Mouse (Mus musculus) brown adipose tissue, adult 24 weeks (tissue): ENCODE results near the gene Phf2. TPM values are rescaled to one million over a fixed set of nuclear protein-coding genes. Genes with fewer than 3 reads are reported as not detected.

Source experiments
- H3K27ac ChIP-seq: fragments of 200-500 bp; replicated peaks from 2 replicates; pipeline ENCODE4 v1.5.1; 2012; ENCODE audit warnings: low read depth, mild to moderate bottlenecking, low read length
- H3K4me1 ChIP-seq: fragments of 200-500 bp; 2 replicates; pipeline ENCODE4 v1.6.1; 2012; ENCODE audit warnings: low read length, mixed read lengths; ENCODE audit not compliant: control insufficient read depth, insufficient read depth, insufficient read length
- H3K4me3 ChIP-seq: fragments of 200-500 bp; 2 replicates; pipeline ENCODE4 v1.5.1; 2012; ENCODE audit warnings: low read depth, mild to moderate bottlenecking, low read length, moderate library complexity; ENCODE audit not compliant: insufficient read depth
- polyA plus RNA-seq: library from polyadenylated mRNA; stranded (reverse); fragments of >200 nt; gene quantifications from 2 replicates; pipeline ENCODE4 v1.2.4, GENCODE M21; 2012; ENCODE audit not compliant: missing spikeins, insufficient read depth, insufficient read length

The Phf2 gene
- polyA plus RNA-seq, 1 experiment: 15.7 TPM

- Histone ChIP-seq H3K27ac (no peak overlapping the region), H3K4me3 (no peak overlapping the region)
Measured at GRCm38 (mm10) chr13:48760855-48761436, 110.0 kb downstream of the Phf2 start.

GRCm38 (mm10) chr13:48756769-48757168 is 114.2 kb downstream of the Phf2 start:
- Histone ChIP-seq H3K27ac (no peak overlapping the region), H3K4me1 (no peaks in the 10 kb centered on the region), H3K4me3 (no peak overlapping the region)

More at GRCm38 (mm10) chr13:48760855-48761436, 110.0 kb downstream of the Phf2 start:
- H3K4me1 ChIP-seq: no peaks in the 10 kb centered on the region

Other genes with a start within 250 kb of the Phf2 start
- gene Ptpdc1, start 245.5 kb downstream of the Phf2 start, polyA plus RNA-seq: 2.4 and 3.1 TPM in 2 replicates
- not detected in 2 replicates for gene Barx1, start 208.1 kb downstream of the Phf2 start, polyA plus RNA-seq
- gene Fam120a, start 96.9 kb upstream of the Phf2 start, polyA plus RNA-seq: 68.3 and 68.5 TPM in 2 replicates